Mouse (Mus musculus) brain, embryonic 14.5 days (tissue): ENCODE data around the gene Aanat.

Experiments
- CTCF ChIP-seq: fragments of 200-500 bp; IDR thresholded peaks from 2 replicates; pipeline ENCODE4 v1.5.1; 2012; ENCODE audit warnings: inconsistent platforms, mild to moderate bottlenecking, moderate library complexity, borderline replicate concordance; ENCODE audit not compliant: insufficient read depth, insufficient read length; ENCODE audit errors: extremely low read depth
- POLR2A ChIP-seq: fragments of 200-500 bp; IDR thresholded peaks from 2 replicates; pipeline ENCODE4 v1.6.1; 2012; ENCODE audit warnings: mild to moderate bottlenecking, inconsistent platforms, borderline replicate concordance; ENCODE audit not compliant: poor library complexity, insufficient read depth, insufficient read length, severe bottlenecking; ENCODE audit errors: extremely low read depth

GRCm38 (mm10) chr11:116625081-116626000 lies 39.1 kb downstream of the Aanat start:
- TF ChIP-seq POLR2A (no peak), CTCF (peak; percentile 68)
